6 mouse cellular contexts compared by ENCODE assay signal in the genomic region with DNA sequence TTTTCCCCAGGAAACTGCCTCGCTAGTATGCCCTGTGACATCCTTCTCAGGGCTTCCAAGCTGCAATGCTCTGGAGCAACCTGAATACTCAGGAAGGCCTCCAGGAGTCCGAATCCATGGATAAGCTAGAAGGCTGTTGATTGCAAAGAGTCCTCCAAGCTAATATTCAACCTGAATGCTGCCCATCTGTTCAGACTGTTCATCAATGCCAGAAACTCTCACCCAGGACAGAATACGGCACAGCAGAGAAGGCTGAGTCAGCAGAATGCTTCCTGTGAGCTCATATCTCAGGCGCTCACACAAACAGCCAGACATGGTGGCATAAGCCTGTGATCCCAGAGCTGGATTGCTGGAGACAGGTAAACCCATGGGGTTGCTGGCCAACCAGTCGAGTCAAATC.
"Had no signal": no experiment of that assay in that cellular context is flagged by ENCODE, and none has a peak within 500 bp of the region (broad histone marks: within the 10 kb centered on the region; RNA-seq: fewer than 3 reads in every experiment).

No protein-coding gene starts in this region.

- DNase-seq: left cerebral cortex, postnatal 4 days; lung, adult 18-20 months; right cerebral cortex, adult 18-20 months; right cerebral cortex, postnatal 25 days; thymus, postnatal 14 days had no signal

- ATAC-seq: midbrain, embryonic 13.5 days had no signal
